Mouse (Mus musculus) adrenal gland, postnatal 10 days (tissue): Measurements from ENCODE around the gene Edem3. TPM values are rescaled to one million over a fixed set of nuclear protein-coding genes. Genes with fewer than 3 reads are reported as not detected.
A peak's percentile ranks its signal among the peaks of the same experiment; 100 is the strongest.
"Not testable (repeated sequence)": the region's sequence is repeated elsewhere in the genome, so short reads cannot be mapped to it uniquely, and the experiment has no call there.

Experiments
- DNase-seq: peaks from one replicate; pipeline ENCODE4 v3.0.0; 2021; ENCODE audit warnings: mixed read lengths
- total RNA-seq, 2 experiments: library from RNA; stranded (reverse); gene quantifications; 2 replicates each; pipeline ENCODE4 v1.2.3; 2021

Edem3 gene
- total RNA-seq, 2 experiments from 2014 or later = 75.4 to 77.1 TPM

DNA sequence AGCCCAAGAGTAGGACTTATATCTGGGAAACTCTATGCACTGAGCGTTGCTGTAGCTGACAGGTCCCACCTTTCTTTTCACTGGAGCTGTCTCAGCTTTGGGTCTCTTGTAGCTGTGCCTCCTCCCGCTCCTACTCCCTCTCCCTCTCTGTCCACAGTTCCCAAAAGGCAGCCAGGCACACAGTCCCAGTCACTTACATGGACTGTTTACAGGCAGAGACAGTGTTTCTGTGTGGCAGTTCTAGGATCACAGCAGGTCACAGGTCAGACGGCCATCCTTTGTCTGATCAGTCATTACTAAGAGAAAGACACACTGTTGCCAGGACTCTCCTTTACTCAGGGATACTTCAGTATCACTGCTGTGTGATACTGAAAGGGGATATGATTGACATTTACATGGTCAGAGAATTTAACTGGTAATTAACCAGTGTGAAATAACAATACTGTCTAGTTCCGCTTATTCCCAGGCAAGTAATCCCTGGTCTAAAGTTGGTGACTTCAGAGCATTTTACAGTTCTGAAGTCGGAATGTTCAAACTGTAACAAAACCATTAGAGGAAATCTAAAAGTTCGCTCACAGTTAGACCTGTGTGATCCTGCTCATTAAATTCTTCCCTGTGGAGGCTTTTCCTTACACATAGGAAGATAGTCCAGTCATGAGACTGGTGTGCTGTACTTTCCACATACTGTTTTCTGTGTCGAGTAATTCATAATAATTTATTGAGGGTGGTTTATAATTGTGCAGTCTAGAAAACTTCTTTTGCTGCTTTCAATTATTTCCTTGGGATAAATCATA lies 55.7 kb downstream of the Edem3 start:
- no peak for DNase-seq

DNA sequence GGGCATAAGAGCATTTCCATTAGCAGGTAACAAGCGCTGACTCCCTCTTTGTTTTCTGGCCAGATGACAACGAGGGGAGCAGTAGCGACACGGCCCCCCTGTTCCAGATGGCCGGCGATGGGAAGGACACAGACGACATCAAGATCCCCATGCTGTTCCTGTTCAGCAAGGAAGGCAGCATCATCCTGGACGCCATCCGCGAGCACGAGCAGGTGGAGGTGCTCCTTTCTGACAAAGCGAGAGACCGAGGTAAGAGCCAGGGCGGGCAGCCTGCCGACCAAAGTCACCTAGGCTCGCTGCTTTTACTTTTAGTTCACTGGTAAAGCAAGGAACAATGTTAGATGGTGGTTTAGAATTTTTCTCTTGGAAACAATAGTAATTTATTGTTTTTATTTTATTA lies 56.3 kb downstream of the Edem3 start:
- no peak for DNase-seq

DNA sequence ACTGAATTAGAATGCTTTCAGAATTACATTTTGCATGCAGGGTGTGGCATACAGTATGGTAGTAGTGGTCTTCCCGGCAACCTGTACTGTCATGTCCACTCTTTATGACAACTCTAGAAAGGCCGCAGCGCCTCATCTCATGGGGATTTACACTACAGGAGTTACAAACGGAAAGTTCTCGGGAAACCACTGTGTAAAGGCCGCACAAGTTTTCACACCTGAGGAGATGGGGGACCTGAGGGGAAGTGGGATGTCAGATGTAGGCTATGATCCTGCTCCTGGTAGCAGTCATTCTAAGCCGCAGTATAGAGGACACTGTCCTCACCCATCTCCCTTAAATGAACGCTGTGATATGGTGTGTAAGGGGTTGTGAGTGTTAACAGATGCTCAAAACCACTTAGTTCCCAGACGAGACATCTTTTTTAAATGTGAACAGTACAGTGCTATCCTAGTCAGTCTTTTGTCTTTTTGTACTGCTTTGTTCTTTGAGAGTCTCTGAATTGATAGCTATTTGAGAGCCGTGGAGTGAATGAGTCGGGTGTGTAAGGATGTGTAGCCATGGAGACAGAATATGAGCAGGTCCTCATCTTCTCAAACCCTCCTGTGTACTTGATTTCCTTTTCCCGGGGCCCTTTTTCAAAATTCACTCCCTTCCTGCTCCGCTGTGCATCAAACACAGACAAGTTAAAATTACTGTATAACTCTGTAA lies 57.0 kb downstream of the Edem3 start:
- DNase-seq = no peak

DNA sequence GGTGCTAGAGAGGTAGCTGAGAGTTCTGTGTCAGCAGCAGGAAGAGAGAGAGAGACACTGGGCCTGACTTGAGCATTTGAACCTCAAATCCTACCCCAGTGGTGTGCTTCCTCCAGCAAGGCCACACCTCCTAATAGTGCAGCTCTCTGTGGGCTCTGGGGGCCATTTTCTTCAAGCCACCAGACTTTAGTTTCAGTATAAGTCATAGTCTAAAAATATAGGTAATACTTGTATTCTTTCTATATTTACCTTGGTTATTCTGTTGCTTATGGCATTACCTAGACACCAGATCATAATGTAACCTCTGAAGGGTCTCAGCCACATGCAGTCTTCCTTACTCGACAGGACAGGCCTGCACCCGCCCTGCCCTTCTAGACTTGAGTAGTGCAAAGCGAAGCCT lies 60.9 kb downstream of the Edem3 start:
- no peak for DNase-seq

DNA sequence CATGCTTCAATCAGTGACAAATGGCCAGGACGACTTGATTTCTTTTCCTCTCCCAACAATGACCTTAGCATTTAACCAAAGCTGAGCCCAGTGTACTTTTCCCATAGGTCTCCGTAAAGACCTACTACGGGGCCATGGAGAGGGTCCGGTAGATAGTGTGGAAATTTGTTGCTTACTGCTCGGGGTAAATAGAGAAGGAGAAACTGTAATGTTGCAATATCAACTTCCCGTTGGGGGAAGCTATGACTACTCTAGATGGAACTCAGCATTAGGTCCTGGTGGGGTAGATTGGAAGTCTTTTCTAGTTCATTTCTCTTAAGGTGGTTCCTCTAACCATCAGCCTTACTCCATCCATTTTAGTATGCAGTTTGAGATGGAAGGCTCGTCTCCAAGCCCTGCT lies 64.0 kb downstream of the Edem3 start:
- DNase-seq = no peak

DNA sequence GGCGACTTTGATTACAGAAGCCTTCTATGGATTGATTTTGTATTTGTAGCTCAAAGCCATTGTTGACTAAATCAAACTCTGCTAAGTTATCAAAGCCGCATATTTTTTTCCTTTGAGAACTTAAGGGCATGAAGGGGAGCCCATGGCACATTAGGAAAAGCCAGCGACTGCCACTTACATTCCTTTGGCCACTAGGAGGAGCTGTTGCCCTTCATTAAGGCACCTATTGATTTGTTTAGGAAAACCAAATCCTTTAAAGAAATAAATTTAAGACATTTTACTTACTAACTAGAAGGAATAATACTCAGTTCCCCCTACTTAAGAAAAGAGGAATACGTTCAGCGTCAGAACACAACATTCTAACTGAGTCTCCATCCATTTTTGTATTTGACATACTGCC lies 65.3 kb downstream of the Edem3 start:
- peak; percentile 86 for DNase-seq

DNA sequence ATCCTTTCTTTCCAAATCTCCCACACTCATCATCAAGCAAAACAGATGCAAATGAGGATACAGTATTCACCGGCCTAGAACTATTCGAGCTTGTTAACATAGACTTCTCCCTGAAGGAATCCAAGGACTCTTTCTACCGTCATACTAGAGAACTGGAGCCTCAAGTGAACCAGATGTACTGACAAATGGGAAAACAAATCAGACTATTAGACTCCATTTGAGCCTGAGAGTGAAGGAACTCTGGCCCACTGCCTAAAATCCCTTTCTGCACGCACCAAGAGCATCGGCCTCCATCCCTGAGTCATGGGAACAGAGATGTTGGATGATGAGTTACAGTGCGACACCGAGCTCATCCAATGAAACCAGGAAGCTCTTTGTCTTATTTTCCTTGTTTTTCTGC lies 69.9 kb downstream of the Edem3 start:
- DNase-seq = no peak

DNA sequence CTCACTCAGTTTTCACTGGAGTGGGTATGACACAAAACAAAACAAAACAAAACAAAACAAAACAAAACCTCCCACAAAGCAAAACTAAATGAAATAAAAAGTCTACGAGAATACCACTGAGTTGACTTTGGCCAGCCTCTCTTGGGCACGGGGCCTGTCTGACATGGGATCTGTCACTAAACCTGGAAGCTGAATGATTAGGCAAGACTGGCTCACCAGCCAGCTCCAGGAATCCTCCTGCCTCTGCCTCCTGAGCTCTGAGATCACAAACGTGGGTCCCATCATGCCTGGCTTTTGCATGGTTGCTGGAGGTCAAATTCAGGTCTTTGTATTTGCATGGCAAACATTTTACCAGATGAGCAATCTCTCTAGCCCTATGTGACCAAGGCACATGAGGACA lies 76.6 kb downstream of the Edem3 start:
- DNase-seq = no peak

DNA sequence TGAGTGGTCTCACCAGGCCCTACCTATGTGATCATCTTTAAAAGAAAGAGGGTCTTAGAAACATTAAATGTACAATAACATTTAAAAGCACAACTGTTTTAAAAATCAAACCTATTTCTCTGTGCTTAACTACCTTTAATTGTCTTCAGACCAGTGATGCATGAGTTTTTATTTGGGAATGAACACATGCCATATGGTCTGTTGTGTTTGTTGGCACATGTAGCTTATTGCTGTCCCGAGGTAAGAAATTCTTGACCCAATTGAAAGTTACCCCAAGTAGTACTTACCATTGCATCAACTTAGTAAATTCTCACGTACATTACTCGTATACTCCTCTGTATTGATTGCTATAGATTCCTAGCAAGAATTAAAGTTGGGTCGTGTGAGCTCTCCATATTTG lies 80.1 kb downstream of the Edem3 start:
- DNase-seq = no peak

DNA sequence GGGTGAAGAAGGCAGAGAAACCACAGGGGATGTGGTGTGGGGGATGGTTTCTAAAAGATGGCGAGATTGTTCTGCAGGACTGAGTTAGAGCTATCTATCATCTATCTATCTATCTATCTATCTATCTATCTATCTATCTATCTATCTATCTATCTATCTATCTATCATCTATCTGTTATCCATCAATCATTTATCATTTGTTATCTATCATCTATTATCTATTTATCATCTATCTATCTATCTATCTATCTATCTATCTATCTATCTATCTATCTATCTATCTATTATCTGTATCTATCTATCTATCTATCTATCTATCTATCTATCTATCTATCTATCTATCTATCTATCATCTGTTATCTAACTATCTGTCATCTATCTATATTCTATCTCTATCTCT lies 85.2 kb downstream of the Edem3 start:
- not testable (repeated sequence) for DNase-seq

DNA sequence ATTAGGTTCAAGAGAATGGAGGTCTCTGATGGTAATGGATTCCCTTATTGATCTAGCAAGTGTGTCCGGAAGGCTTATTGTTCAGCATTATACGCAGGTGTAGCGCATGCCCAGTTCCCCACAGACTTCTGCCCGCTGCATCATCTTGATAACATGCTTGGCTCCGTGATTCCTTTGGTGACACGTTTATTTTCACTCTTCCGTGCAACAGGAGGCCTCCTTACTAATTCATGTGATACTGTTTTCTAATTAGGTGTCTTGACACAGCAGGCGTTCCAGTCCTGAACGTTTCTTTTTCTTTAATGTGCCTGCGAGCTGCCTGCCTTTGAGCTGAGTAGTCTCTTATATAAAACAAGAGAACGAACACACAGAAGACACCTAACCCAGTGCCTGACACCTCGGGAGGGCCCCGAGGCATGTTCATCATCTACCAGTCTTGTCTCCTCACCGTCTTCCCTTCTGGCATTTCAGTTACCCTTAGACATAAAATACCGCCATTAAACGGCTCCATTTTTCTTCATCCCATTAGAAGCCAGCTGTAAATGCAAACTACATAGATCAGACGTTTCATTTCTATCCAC lies 90.2 kb downstream of the Edem3 start:
- DNase-seq = no peak

DNA sequence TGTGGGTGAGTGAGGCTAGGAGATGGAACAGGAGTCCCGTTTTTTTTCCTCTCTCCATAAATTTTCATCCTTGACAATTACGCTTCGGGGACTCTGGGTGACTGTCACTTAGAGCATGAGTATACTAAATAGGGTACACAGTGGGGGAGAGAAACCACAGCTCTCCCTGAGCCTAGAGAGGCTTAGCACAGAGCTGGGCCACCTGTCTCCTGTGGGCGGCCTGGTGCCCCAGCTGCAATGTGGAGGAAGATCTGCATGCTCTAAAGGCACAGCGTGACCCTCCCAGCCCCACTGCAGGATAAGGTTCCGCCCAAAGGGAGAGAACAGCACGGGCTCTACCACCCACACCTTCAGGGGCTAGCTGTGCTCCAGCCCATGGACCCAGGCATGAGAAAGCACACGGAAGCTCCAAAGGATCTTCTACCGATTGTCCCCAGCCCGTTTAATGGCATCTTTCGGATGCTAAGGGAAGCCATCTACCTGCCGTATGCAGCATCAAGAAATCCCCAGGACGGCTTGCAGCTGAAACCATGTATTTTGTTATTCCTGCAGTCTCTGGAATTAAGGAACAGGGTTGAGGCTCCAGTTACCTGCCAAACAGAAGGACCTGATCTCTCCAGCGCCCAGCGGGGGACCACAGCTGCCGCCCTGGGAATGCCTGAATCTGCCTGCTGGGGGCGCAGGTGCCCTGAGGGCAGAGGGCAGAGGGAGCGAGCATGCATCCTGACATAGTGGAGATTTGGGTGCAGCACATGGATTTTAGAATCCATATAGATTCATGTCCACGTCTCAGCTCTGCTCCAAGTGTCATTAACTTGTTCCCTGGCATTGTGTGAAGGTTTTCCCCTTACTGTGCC lies 91.0 kb downstream of the Edem3 start:
- no peak for DNase-seq

DNA sequence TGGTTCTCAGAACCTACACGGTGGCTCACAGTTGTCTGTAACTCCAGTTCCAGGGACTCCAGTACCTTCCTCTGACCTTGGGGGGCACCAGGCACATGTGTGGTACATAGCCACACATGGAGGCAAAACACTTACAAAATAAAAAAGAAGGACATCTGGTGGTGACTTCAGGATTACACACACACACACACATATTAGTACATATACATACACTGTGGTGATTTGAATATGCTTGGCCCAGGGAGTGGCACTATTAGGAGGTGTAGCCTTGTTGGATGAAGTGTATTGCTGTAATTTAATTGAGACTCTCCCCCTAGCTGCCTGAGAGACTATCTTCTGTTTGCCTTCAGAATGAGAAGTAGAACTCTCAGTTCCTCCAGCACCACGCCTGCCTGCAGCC lies 93.1 kb downstream of the Edem3 start:
- no peak for DNase-seq

DNA sequence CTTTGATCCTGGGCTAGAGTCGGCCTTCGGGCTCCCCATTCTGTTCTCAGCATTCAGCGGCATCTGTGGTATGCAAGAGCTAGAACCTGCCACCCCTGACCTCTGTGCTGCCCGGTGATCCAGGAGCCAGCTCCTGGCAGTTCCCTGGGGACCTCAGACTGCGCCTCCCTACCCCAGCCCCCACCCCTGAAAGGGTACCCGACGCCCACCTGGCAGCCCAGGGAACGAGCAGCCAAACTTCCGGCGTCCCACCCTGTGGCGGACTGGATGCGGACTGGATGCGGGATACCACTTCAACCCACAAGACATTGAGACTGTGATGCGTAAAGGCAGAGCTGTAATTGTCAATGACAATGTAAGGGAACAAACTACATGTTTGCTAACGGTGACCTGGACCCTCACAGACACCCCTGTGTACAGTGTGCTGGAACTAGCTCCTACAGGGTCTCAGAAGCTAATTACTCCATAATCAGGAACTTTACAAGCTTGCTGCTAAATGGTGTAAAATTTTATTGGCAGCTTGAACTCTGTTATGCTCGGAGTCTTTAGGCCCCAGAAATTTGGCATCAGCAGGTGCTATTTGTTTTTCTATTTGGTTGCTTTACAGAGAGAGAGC lies 94.9 kb downstream of the Edem3 start:
- no peak for DNase-seq

DNA sequence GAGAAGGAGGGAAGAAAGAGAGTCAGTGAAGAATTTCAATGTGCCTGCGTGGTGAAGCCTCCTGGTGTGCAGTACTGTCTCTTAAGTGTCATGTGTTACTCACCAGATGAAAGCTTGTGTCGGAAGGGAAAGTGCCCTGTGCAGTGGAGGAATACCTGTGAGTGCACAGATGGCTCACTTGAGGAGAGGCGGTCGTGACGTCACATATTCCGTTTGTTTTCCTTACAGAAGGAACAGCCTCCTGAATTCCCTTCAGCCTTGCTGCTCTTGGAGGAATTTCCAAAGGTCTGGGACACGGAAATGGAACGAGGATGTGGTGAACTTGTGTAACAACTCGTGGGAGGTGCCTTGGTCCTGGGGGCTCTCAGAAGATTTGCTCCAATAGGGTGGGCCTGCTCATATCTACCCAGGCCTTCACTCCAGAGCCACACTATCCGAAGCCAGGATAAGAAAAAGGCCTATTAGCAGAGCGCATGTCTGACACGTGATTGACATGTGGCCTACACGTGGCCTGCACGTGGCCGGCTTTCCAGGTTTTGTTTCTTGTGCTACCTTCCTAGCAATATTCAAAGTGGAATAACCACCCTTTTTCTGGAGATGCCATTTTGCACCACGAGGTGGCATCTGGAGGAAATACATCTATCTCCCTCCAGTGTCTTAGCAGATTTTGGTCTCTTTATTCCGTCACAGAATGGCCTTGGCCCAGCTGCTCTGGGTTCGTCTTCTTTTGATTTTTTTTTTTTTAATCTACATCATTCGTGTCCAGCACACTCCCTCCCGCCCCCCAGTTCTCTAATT lies 96.1 kb downstream of the Edem3 start:
- peak; percentile 47 for DNase-seq

DNA sequence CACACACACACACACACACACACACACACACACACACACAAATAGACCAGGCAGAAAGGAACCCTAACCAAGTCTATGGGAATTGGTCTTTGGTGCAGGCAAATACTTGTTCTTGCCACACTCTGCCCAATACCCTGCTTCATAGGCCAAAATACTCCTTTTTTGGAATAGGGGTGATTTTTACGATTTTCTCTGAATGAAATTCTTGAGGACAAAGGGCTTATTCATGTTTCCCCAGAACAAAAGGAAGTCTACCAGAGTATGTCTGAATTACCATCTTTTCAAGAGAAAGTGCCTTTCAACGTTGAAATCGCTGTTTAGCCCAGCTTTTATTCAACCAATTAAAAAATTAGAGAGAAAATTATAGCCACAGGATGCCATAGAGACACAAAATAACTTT lies 96.8 kb downstream of the Edem3 start:
- DNase-seq = no peak

DNA sequence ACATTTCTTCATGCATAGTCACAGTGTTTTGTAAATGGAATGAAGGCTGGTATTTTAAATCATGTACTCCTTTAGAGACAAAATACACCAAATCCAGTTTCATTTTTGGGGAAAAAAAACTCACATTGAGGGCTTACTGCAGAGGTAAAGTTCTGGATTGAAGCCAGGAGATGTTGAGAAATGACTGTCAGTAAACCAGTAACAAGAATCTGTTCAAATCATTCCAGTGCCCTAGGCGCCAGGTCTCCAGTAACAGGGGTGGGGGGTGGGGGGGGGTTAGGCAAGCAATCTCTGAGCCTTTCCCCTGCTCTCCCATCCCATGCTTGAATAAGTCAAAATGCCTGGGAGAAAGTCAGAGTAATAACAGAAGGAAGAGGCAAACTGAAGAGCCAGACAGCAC lies 100.4 kb downstream of the Edem3 start:
- DNase-seq = no peak

DNA sequence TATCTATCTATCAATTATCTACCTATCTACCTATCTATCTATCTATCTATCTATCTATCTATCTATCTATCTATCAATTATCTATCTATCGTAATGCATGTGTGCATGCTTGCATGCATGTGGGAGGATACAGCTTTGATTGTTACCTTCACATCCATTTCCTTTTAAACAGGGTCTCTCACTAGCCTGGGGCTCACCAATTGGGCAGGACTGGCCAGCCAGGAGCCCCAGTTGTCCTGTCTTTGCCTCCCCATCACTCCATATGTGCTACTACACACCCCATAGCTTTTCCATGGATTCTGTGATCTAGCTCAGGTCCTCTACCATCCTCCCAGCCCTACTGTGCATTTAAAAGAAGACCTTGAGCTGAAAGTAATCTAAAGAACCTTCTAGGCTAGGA lies 103.3 kb downstream of the Edem3 start:
- DNase-seq = no peak

DNA sequence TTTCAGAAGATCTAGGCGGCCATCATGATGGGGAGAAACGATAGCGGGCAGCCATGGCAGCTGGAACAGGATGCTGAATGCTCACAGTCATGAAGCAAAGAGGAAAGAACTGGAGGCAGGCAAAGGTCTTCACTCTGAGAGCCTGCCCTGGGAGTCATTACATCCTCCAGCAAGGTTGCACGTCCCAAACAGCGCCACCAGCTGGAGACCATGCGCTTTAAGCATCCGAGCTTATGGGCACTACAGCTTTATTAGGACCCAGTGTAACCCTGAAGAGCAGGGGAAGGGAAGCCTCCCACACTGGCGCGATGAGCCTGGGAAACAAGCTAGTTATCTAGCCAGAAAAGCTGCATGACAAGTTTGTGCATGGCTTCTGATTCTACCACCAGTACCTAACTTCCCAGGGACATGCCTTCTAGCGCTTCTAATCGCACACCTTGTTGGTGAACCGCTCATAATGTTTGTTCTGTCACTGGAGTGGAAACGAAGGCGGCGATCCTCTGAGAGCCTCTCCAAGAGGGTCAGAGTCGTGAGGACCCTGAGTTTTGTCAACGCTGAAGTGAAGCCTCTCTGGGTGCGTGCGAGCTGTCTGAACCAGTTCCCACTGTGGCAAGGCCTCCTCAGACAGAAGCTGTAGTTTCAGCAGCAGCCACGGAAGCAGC lies 106.3 kb downstream of the Edem3 start:
- no peak for DNase-seq

DNA sequence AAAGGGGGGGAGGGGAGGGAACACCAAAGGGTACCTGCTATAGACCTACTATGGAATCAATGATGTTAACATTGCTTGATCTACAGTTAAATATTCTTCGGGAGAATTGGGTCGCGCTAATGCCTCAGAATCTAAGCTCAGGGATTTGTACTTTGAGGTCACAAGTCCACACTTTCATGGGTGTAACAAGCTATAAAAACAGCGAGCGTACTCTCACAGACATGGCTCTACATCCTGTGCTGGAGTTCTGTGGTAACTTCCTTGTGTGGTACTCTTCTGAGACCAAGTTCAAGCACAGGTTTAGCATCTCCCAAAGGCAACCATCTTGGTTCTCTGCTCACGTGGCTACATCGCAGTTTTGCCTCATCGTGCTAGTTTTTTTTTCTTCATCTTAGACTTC lies 106.9 kb downstream of the Edem3 start:
- no peak for DNase-seq
